Mouse (Mus musculus): Measurements from ENCODE around the gene Kcnh1. TPM values are rescaled to one million over a fixed set of nuclear protein-coding genes. Genes with fewer than 3 reads are reported as not detected.

Kcnh1 gene
- total and polyA plus RNA-seq, 2 experiments from 2014 or later, result 2.9 to 5.9 TPM

- H3K4me1 ChIP-seq (ENCODE audit: insufficient read depth, low read length), result no peaks in the 10 kb centered on the region
- no peaks in the 10 kb centered on the region for H3K9me3 ChIP-seq (ENCODE audit: low read length)
- H3K4me3 ChIP-seq (ENCODE audit: low read depth, low read length), result no peak overlapping the region
- no peaks in the 10 kb centered on the region for H3K27me3 ChIP-seq (ENCODE audit: insufficient read depth, low read length)
- no peak overlapping the region for H3K9ac ChIP-seq (replicated peaks; ENCODE audit: low read length, poor library complexity, severe bottlenecking)
- TF ChIP-seq CTCF (IDR thresholded peaks at IDR 0.05), result no peak
- 59% methylated on average over 2 of the region's 2 CpGs for WGBS
- H3K36me3 ChIP-seq (ENCODE audit: insufficient read depth, low read length), result no peaks in the 10 kb centered on the region
- DNase-seq (ENCODE audit: low spot score), result no peak
- H3K27ac ChIP-seq (ENCODE audit: low read depth, low read length), result no peak overlapping the region
- ATAC-seq (ENCODE audit: low FRiP score), result no peak
- no peak overlapping the region for H3K4me2 ChIP-seq (ENCODE audit: low read depth, low read length, poor library complexity, severe bottlenecking)
These were observed 341.6 kb downstream of the Kcnh1 start for GRCm38 (mm10) chr1:192532212-192532611.

- Histone ChIP-seq H3K4me2 (ENCODE audit: low read depth, low read length, poor library complexity, severe bottlenecking) (no peak overlapping the region), H3K27me3 (ENCODE audit: insufficient read depth, low read length) (no peaks in the 10 kb centered on the region), H3K4me1 (ENCODE audit: insufficient read depth, low read length) (no peaks in the 10 kb centered on the region), H3K9me3 (ENCODE audit: low read length) (no peaks in the 10 kb centered on the region), H3K9ac (replicated peaks; ENCODE audit: low read length, poor library complexity, severe bottlenecking) (no peak overlapping the region), H3K4me3 (ENCODE audit: low read depth, low read length) (no peak overlapping the region), H3K36me3 (ENCODE audit: insufficient read depth, low read length) (no peaks in the 10 kb centered on the region), H3K27ac (ENCODE audit: low read depth, low read length) (no peak overlapping the region)
- ATAC-seq (ENCODE audit: low FRiP score), result no peak
- TF ChIP-seq CTCF (IDR thresholded peaks at IDR 0.05), result no peak
- no peak for DNase-seq (ENCODE audit: low spot score)
These were observed 342.4 kb downstream of the Kcnh1 start for GRCm38 (mm10) chr1:192533016-192533415.

GRCm38 (mm10) chr1:192536440-192536839 is 345.9 kb downstream of the Kcnh1 start:
- Histone ChIP-seq H3K36me3 (ENCODE audit: insufficient read depth, low read length) (no peaks in the 10 kb centered on the region), H3K4me3 (ENCODE audit: low read depth, low read length) (no peak overlapping the region), H3K9me3 (ENCODE audit: low read length) (no peaks in the 10 kb centered on the region), H3K9ac (replicated peaks; ENCODE audit: low read length, poor library complexity, severe bottlenecking) (no peak overlapping the region), H3K4me1 (ENCODE audit: insufficient read depth, low read length) (no peaks in the 10 kb centered on the region), H3K27me3 (ENCODE audit: insufficient read depth, low read length) (no peaks in the 10 kb centered on the region), H3K4me2 (ENCODE audit: low read depth, low read length, poor library complexity, severe bottlenecking) (no peak overlapping the region), H3K27ac (ENCODE audit: low read depth, low read length) (no peak overlapping the region)
- no peak for DNase-seq (ENCODE audit: low spot score)
- TF ChIP-seq CTCF (IDR thresholded peaks at IDR 0.05), result no peak
- no peak for ATAC-seq (ENCODE audit: low FRiP score)
- WGBS, result 79% methylated on average over 1 of the region's 1 CpGs

- Histone ChIP-seq H3K9me3 (ENCODE audit: low read length) (no peaks in the 10 kb centered on the region), H3K4me2 (ENCODE audit: low read depth, low read length, poor library complexity, severe bottlenecking) (no peak overlapping the region), H3K27ac (ENCODE audit: low read depth, low read length) (no peak overlapping the region), H3K9ac (replicated peaks; ENCODE audit: low read length, poor library complexity, severe bottlenecking) (no peak overlapping the region), H3K36me3 (ENCODE audit: insufficient read depth, low read length) (no peaks in the 10 kb centered on the region), H3K4me1 (ENCODE audit: insufficient read depth, low read length) (0 out of 2 replicates have a peak, but pooled peaks cover under 1% of the 10 kb centered on the region), H3K4me3 (ENCODE audit: low read depth, low read length) (no peak overlapping the region), H3K27me3 (ENCODE audit: insufficient read depth, low read length) (no peaks in the 10 kb centered on the region)
- DNase-seq (ENCODE audit: low spot score) (no peak), ATAC-seq (ENCODE audit: low FRiP score) (no peak)
- 84% methylated on average over 7 of the region's 7 CpGs for WGBS
- no peak for TF ChIP-seq CTCF (IDR thresholded peaks at IDR 0.05)
These were observed 346.6 kb downstream of the Kcnh1 start for GRCm38 (mm10) chr1:192537169-192537568.

- Histone ChIP-seq H3K9me3 (ENCODE audit: low read length) (no peaks in the 10 kb centered on the region), H3K36me3 (ENCODE audit: insufficient read depth, low read length) (no peaks in the 10 kb centered on the region), H3K4me2 (ENCODE audit: low read depth, low read length, poor library complexity, severe bottlenecking) (no peak overlapping the region), H3K27me3 (ENCODE audit: insufficient read depth, low read length) (no peaks in the 10 kb centered on the region), H3K9ac (replicated peaks; ENCODE audit: low read length, poor library complexity, severe bottlenecking) (no peak overlapping the region), H3K27ac (ENCODE audit: low read depth, low read length) (no peak overlapping the region), H3K4me3 (ENCODE audit: low read depth, low read length) (no peak overlapping the region), H3K4me1 (ENCODE audit: insufficient read depth, low read length) (0 out of 2 replicates have a peak, but pooled peaks cover 2% of the 10 kb centered on the region)
- 55% methylated on average over 2 of the region's 2 CpGs for WGBS
- no peak for TF ChIP-seq CTCF (IDR thresholded peaks at IDR 0.05)
- no peak for ATAC-seq (ENCODE audit: low FRiP score)
- DNase-seq (ENCODE audit: low spot score), result no peak
These were observed 351.5 kb downstream of the Kcnh1 start for GRCm38 (mm10) chr1:192542093-192542492.

GRCm38 (mm10) chr1:192543686-192544085 is 353.1 kb downstream of the Kcnh1 start:
- DNase-seq (ENCODE audit: low spot score), result no peak
- H3K4me3 ChIP-seq (ENCODE audit: low read depth, low read length), result no peak overlapping the region
- H3K27ac ChIP-seq (ENCODE audit: low read depth, low read length), result no peak overlapping the region
- no peak for ATAC-seq (ENCODE audit: low FRiP score)
- no peak overlapping the region for H3K4me2 ChIP-seq (ENCODE audit: low read depth, low read length, poor library complexity, severe bottlenecking)
- TF ChIP-seq CTCF (IDR thresholded peaks at IDR 0.05), result no peak
- no peaks in the 10 kb centered on the region for H3K36me3 ChIP-seq (ENCODE audit: insufficient read depth, low read length)
- H3K9ac ChIP-seq (replicated peaks; ENCODE audit: low read length, poor library complexity, severe bottlenecking), result no peak overlapping the region
- no peaks in the 10 kb centered on the region for H3K9me3 ChIP-seq (ENCODE audit: low read length)
- 0 out of 2 replicates have a peak, but pooled peaks cover 2% of the 10 kb centered on the region for H3K4me1 ChIP-seq (ENCODE audit: insufficient read depth, low read length)
- 86% methylated on average over 4 of the region's 4 CpGs for WGBS
- H3K27me3 ChIP-seq (ENCODE audit: insufficient read depth, low read length), result no peaks in the 10 kb centered on the region
